Mouse (Mus musculus): ENCODE data around the gene Med22.

DNA sequence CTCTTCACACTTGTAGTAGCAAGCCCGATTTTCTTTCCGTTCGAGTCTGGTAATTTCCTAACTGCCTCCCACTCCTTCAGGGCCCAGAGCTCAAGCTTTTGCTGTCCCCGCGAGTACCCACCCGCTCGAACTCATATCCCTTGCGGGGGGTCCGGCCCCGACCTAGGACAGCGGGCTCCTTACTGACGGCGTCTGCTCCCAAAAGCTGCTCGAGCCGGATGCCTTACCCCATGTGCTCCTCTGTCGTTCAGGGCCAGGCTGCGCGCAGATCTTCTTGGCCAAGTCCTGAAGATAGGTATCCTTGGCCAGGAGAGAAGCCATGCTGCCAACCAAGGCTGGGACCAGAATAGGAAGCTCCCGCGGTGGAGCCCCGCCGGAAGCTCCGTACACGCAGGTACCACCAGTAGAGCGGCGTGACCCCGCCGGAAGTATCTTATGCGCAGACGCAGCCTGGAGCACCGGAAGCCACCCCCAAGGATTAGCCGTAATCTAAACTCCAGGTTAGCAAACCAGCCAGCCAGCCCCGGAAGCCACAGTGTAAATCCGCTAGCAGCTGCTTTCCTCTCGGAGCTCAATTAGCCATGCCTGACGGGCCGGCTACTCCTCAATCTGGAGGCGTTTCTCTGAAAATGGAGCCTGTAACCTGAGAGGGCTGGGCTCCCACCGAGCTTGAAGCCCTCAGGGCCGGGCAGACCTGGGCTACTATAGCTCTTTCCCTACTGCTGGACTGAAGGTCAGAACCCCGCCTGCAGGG lies 7.8 kb downstream of the Med22 start, which contains the start of gene Surf6:
- TF ChIP-seq CTCF (IDR thresholded peaks at IDR 0.05 in 2 of 3, conservative IDR thresholded peaks at IDR 0.05 in 1 of 3; ENCODE audit: control insufficient read depth in 1 of 3, insufficient read depth in 1 of 3, low read depth in 2 of 3, low read length in 3 of 3, poor library complexity in 1 of 3, severe bottlenecking in 1 of 3) = no peak
- no peak for TF ChIP-seq MEF2A (IDR thresholded peaks at IDR 0.05; ENCODE audit: extremely low read depth, insufficient replicate concordance, low read depth, low read length, poor library complexity, severe bottlenecking)
- no peak; a peak in 1 of 4 replicates for TF ChIP-seq EP300 (IDR thresholded peaks at IDR 0.05; ENCODE audit: low read depth in 1 of 2, low read length in 2 of 2)
- TF ChIP-seq UBTF (IDR thresholded peaks at IDR 0.05; ENCODE audit: borderline replicate concordance, insufficient read depth, low read depth, low read length) = no peak
- TF ChIP-seq ZNF384 (IDR thresholded peaks at IDR 0.05; ENCODE audit: low read depth, low read length) = no peak
- peak; percentile 63 for TF ChIP-seq USF1 (IDR thresholded peaks at IDR 0.05; ENCODE audit: low read depth, low read length)
- peak; percentile 56; the same call in 1 of the 2 replicates for TF ChIP-seq TCF12 (IDR thresholded peaks at IDR 0.05; ENCODE audit: low read depth, low read length)
- peak; percentile 76 to 98 for TF ChIP-seq POLR2A (IDR thresholded peaks at IDR 0.05; ENCODE audit: control insufficient read depth in 1 of 2, insufficient read depth in 1 of 2, low read depth in 1 of 2, low read length in 2 of 2, poor library complexity in 1 of 2)
- TF ChIP-seq NELFE (IDR thresholded peaks at IDR 0.05; ENCODE audit: low read depth, low read length) = peak; percentile 91
- peak; percentile 54; the same call in 1 of the 2 replicates for TF ChIP-seq GATA1 (IDR thresholded peaks at IDR 0.05; ENCODE audit: low read depth, low read length)
- TF ChIP-seq E2F4 (IDR thresholded peaks at IDR 0.05; ENCODE audit: borderline replicate concordance, low read depth, low read length) = no peak
